Mouse (Mus musculus): ENCODE data around the gene Syp. TPM values are rescaled to one million over a fixed set of nuclear protein-coding genes. Genes with fewer than 3 reads are reported as not detected.

The Syp gene
- polyA plus RNA-seq, 1 experiment from 2014 or later: 0.56 TPM

GRCm38 (mm10) chrX:7670921-7671623 lies 32.8 kb downstream of the Syp start, which contains the start of gene Plp2:
Plp2 (minus strand) TSS chrX:7671390.
- peak within 1 kb of the TSS; percentile 42 for H3K4me3 ChIP-seq (ENCODE audit: low read depth, low read length)
- H3K4me1 ChIP-seq (ENCODE audit: control insufficient read depth, insufficient read depth, low read length): no peaks in the 10 kb centered on the region
- H3K9ac ChIP-seq (ENCODE audit: low read length): peak within 1 kb of the TSS; percentile 28
- 19% methylated on average over 25 of the region's 36 CpGs for WGBS
- DNase-seq (ENCODE audit: low spot score) (peak; percentile 48), ATAC-seq (ENCODE audit: insufficient number of reproducible peaks, low FRiP score, low TSS enrichment, low read depth) (peak; percentile 15; the same call in 1 of the 2 replicates)
- H3K36me3 ChIP-seq (ENCODE audit: control insufficient read depth, insufficient read depth, low read length): no peaks in the 10 kb centered on the region
- H3K27me3 ChIP-seq (ENCODE audit: control insufficient read depth, insufficient read depth, low read length): no peaks in the 10 kb centered on the region
- peak within 1 kb of the TSS; percentile 56 for H3K4me2 ChIP-seq (ENCODE audit: low read depth, severe bottlenecking)
- H3K27ac ChIP-seq (replicated peaks; ENCODE audit: low read depth, low read length): no peak within 1 kb of the TSS
- no peaks in the 10 kb centered on the region; the same call in 1 of the 2 replicates for H3K9me3 ChIP-seq (ENCODE audit: control insufficient read depth, low read length)

GRCm38 (mm10) chrX:7672739-7673138 lies 34.5 kb downstream of the Syp start:
- Histone ChIP-seq H3K9me3 (ENCODE audit: control insufficient read depth, low read length) (no peaks in the 10 kb centered on the region; the same call in 1 of the 2 replicates), H3K9ac (ENCODE audit: low read length) (no peak overlapping the region), H3K27me3 (ENCODE audit: control insufficient read depth, insufficient read depth, low read length) (no peaks in the 10 kb centered on the region), H3K4me2 (ENCODE audit: low read depth, severe bottlenecking) (no peak overlapping the region), H3K4me3 (ENCODE audit: low read depth, low read length) (no peak overlapping the region), H3K36me3 (ENCODE audit: control insufficient read depth, insufficient read depth, low read length) (no peaks in the 10 kb centered on the region), H3K4me1 (ENCODE audit: control insufficient read depth, insufficient read depth, low read length) (no peaks in the 10 kb centered on the region), H3K27ac (replicated peaks; ENCODE audit: low read depth, low read length) (no peak overlapping the region)
- DNase-seq (ENCODE audit: low spot score): no peak
- ATAC-seq (ENCODE audit: insufficient number of reproducible peaks, low FRiP score, low TSS enrichment, low read depth): no peak
- 31% methylated on average over 6 of the region's 6 CpGs for WGBS

GRCm38 (mm10) chrX:7673578-7674281 lies 35.5 kb downstream of the Syp start:
- Histone ChIP-seq H3K27me3 (ENCODE audit: control insufficient read depth, insufficient read depth, low read length) (no peaks in the 10 kb centered on the region), H3K4me3 (ENCODE audit: low read depth, low read length) (no peak overlapping the region), H3K9me3 (ENCODE audit: control insufficient read depth, low read length) (no peaks in the 10 kb centered on the region; the same call in 1 of the 2 replicates), H3K36me3 (ENCODE audit: control insufficient read depth, insufficient read depth, low read length) (no peaks in the 10 kb centered on the region), H3K27ac (replicated peaks; ENCODE audit: low read depth, low read length) (no peak overlapping the region), H3K4me2 (ENCODE audit: low read depth, severe bottlenecking) (no peak overlapping the region), H3K4me1 (ENCODE audit: control insufficient read depth, insufficient read depth, low read length) (no peaks in the 10 kb centered on the region), H3K9ac (ENCODE audit: low read length) (no peak overlapping the region)
- 25% methylated on average over 12 of the region's 12 CpGs for WGBS
- DNase-seq (ENCODE audit: low spot score) (no peak), ATAC-seq (ENCODE audit: insufficient number of reproducible peaks, low FRiP score, low TSS enrichment, low read depth) (no peak)

GRCm38 (mm10) chrX:7674284-7675000 lies 36.2 kb downstream of the Syp start:
- 31% methylated on average over 26 of the region's 28 CpGs for WGBS
- ATAC-seq (ENCODE audit: insufficient number of reproducible peaks, low FRiP score, low TSS enrichment, low read depth): 0 out of 2 replicates have a peak, but pooled peaks have one; percentile 41
- no peak overlapping the region for H3K4me3 ChIP-seq (ENCODE audit: low read depth, low read length)
- H3K36me3 ChIP-seq (ENCODE audit: control insufficient read depth, insufficient read depth, low read length): no peaks in the 10 kb centered on the region
- no peaks in the 10 kb centered on the region for H3K4me1 ChIP-seq (ENCODE audit: control insufficient read depth, insufficient read depth, low read length)
- H3K27me3 ChIP-seq (ENCODE audit: control insufficient read depth, insufficient read depth, low read length): no peaks in the 10 kb centered on the region
- H3K4me2 ChIP-seq (ENCODE audit: low read depth, severe bottlenecking): peak overlapping the region; percentile 38
- no peak overlapping the region for H3K27ac ChIP-seq (replicated peaks; ENCODE audit: low read depth, low read length)
- no peaks in the 10 kb centered on the region; the same call in 1 of the 2 replicates for H3K9me3 ChIP-seq (ENCODE audit: control insufficient read depth, low read length)
- 0 out of 2 replicates have a peak overlapping the region, but pooled peaks have one; percentile 2 for H3K9ac ChIP-seq (ENCODE audit: low read length)
- peak; percentile 44 for DNase-seq (ENCODE audit: low spot score)

- no peaks in the 10 kb centered on the region for H3K4me1 ChIP-seq (ENCODE audit: control insufficient read depth, insufficient read depth, low read length)
- no peaks in the 10 kb centered on the region for H3K27me3 ChIP-seq (ENCODE audit: control insufficient read depth, insufficient read depth, low read length)
- H3K27ac ChIP-seq (replicated peaks; ENCODE audit: low read depth, low read length): no peak overlapping the region
- H3K4me3 ChIP-seq (ENCODE audit: low read depth, low read length): no peak overlapping the region
- DNase-seq (ENCODE audit: low spot score): no peak
- ATAC-seq (ENCODE audit: insufficient number of reproducible peaks, low FRiP score, low TSS enrichment, low read depth): 0 out of 2 replicates have a peak, but pooled peaks have one; percentile 20
- H3K4me2 ChIP-seq (ENCODE audit: low read depth, severe bottlenecking): peak overlapping the region; percentile 38
- no peaks in the 10 kb centered on the region for H3K36me3 ChIP-seq (ENCODE audit: control insufficient read depth, insufficient read depth, low read length)
- 0 out of 2 replicates have a peak overlapping the region, but pooled peaks have one; percentile 2 for H3K9ac ChIP-seq (ENCODE audit: low read length)
- no peaks in the 10 kb centered on the region; the same call in 1 of the 2 replicates for H3K9me3 ChIP-seq (ENCODE audit: control insufficient read depth, low read length)
- 47% methylated on average over 10 of the region's 10 CpGs for WGBS
Measured at GRCm38 (mm10) chrX:7675001-7675380, 36.7 kb downstream of the Syp start.

GRCm38 (mm10) chrX:7678986-7679385 lies 40.7 kb downstream of the Syp start:
- 59% methylated on average over 3 of the region's 3 CpGs for WGBS
- Histone ChIP-seq H3K9me3 (ENCODE audit: control insufficient read depth, low read length) (no peaks in the 10 kb centered on the region; the same call in 1 of the 2 replicates), H3K27ac (replicated peaks; ENCODE audit: low read depth, low read length) (no peak overlapping the region), H3K36me3 (ENCODE audit: control insufficient read depth, insufficient read depth, low read length) (no peaks in the 10 kb centered on the region), H3K4me2 (ENCODE audit: low read depth, severe bottlenecking) (no peak overlapping the region), H3K4me3 (ENCODE audit: low read depth, low read length) (no peak overlapping the region), H3K27me3 (ENCODE audit: control insufficient read depth, insufficient read depth, low read length) (no peaks in the 10 kb centered on the region), H3K9ac (ENCODE audit: low read length) (no peak overlapping the region), H3K4me1 (ENCODE audit: control insufficient read depth, insufficient read depth, low read length) (no peaks in the 10 kb centered on the region)
- ATAC-seq (ENCODE audit: insufficient number of reproducible peaks, low FRiP score, low TSS enrichment, low read depth): no peak
- no peak for DNase-seq (ENCODE audit: low spot score)

GRCm38 (mm10) chrX:7679405-7680056 lies 41.3 kb downstream of the Syp start:
- DNase-seq (ENCODE audit: low spot score) (peak; percentile 90), ATAC-seq (ENCODE audit: insufficient number of reproducible peaks, low FRiP score, low TSS enrichment, low read depth) (peak; percentile 90)
- no peaks in the 10 kb centered on the region; the same call in 1 of the 2 replicates for H3K9me3 ChIP-seq (ENCODE audit: control insufficient read depth, low read length)
- 0 out of 2 replicates have a peak overlapping the region, but pooled peaks have one; percentile 2 for H3K4me3 ChIP-seq (ENCODE audit: low read depth, low read length)
- no peaks in the 10 kb centered on the region for H3K27me3 ChIP-seq (ENCODE audit: control insufficient read depth, insufficient read depth, low read length)
- WGBS: 20% methylated on average over 27 of the region's 27 CpGs
- H3K36me3 ChIP-seq (ENCODE audit: control insufficient read depth, insufficient read depth, low read length): no peaks in the 10 kb centered on the region
- H3K9ac ChIP-seq (ENCODE audit: low read length): 0 out of 2 replicates have a peak overlapping the region, but pooled peaks have one; percentile 2
- peak overlapping the region; percentile 40; the same call in 1 of the 2 replicates for H3K4me2 ChIP-seq (ENCODE audit: low read depth, severe bottlenecking)
- H3K27ac ChIP-seq (replicated peaks; ENCODE audit: low read depth, low read length): no peak overlapping the region
- no peaks in the 10 kb centered on the region for H3K4me1 ChIP-seq (ENCODE audit: control insufficient read depth, insufficient read depth, low read length)
